Mouse (Mus musculus) embryonic fibroblast, embryonic 13.5 days (primary cell): ENCODE measurements around the gene Gpr146. TPM values are rescaled to one million over a fixed set of nuclear protein-coding genes. Genes with fewer than 3 reads are reported as not detected.
"Not testable (repeated sequence)": the region's sequence is repeated elsewhere in the genome, so short reads cannot be mapped to it uniquely, and the experiment has no call there.

Experiments
- H3K27ac ChIP-seq: 2 replicates; pipeline ENCODE4 v1.5.1; 2012; ENCODE audit warnings: low read length, control low read depth, inconsistent platforms; ENCODE audit not compliant: insufficient read depth
- H3K4me1 ChIP-seq: 2 replicates; pipeline ENCODE4 v1.6.1; 2011; ENCODE audit warnings: low read length; ENCODE audit not compliant: control insufficient read depth, insufficient read depth
- H3K4me3 ChIP-seq: 2 replicates; pipeline ENCODE4 v1.5.1; 2011; ENCODE audit warnings: mild to moderate bottlenecking, control low read depth, low read length; ENCODE audit not compliant: insufficient read depth
- CTCF ChIP-seq: IDR thresholded peaks from 2 replicates; pipeline ENCODE4 v1.5.1; 2011; ENCODE audit warnings: mild to moderate bottlenecking, control low read depth, low read length, moderate library complexity, borderline replicate concordance; ENCODE audit not compliant: insufficient read depth
- POLR2A ChIP-seq: IDR thresholded peaks from 2 replicates; pipeline ENCODE4 v1.6.1; 2011; ENCODE audit warnings: low read depth, mild to moderate bottlenecking, control low read depth, low read length, moderate library complexity
- polyA plus RNA-seq: library from polyadenylated mRNA; stranded (reverse); fragments of >200 nt; gene quantifications from 2 replicates; pipeline ENCODE4 v1.2.4, GENCODE M21; 2011; ENCODE audit warnings: low read depth; ENCODE audit not compliant: missing spikeins, insufficient read length

Gene Gpr146
- polyA plus RNA-seq, 1 experiment = 0.88 TPM

- no peak overlapping the region for H3K4me3 ChIP-seq
- TF ChIP-seq CTCF (no peak), POLR2A (no peak)
- H3K4me1 ChIP-seq = no peaks in the 10 kb centered on the region
- no peak overlapping the region for H3K27ac ChIP-seq
Observed at GRCm38 (mm10) chr5:139388694-139389675, 11.5 kb downstream of the Gpr146 start.

- Histone ChIP-seq H3K4me3 (no peak overlapping the region), H3K4me1 (no peaks in the 10 kb centered on the region), H3K27ac (no peak overlapping the region)
- TF ChIP-seq POLR2A (no peak), CTCF (no peak)
Observed at GRCm38 (mm10) chr5:139389676-139390061, 12.2 kb downstream of the Gpr146 start.

DNA sequence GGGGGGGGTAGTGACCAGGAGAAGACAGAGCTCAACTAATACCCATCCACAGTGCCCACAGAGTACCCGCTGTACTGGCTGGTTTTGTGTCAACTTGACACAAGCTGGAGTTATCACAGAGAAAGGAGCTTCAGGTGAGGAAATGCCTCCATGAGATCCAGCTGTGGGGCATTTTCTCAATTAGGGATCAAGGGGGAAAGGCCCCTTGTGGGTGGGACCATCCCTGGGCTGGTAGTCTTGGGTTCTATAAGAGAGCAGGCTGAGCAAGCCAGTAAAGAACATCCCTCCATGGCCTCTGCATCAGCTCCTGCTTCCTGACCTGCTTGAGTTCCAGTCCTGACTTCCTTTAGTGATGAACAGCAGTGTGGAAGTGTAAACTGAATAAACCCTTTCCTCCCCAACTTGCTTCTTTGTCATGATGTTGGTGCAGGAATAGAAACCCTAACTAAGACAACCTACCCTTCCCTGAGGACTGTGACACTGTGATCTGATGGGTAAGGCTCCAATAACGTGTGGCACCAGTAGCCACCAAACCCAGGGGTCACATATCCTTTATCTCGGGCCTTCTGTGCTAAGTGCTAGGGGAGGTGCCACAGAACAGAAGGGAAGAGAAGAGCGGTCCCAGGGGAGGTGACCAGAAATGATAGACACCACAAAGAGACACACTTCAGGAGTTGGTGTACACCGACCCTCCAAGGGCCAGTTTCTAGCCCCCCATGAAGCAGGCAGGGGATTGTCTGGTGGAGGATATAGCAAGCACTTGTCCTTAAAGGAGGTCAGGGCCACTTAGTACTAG, 13.0 kb downstream of the Gpr146 start:
- not testable (repeated sequence) for H3K4me1 ChIP-seq, H3K27ac ChIP-seq, H3K4me3 ChIP-seq

DNA sequence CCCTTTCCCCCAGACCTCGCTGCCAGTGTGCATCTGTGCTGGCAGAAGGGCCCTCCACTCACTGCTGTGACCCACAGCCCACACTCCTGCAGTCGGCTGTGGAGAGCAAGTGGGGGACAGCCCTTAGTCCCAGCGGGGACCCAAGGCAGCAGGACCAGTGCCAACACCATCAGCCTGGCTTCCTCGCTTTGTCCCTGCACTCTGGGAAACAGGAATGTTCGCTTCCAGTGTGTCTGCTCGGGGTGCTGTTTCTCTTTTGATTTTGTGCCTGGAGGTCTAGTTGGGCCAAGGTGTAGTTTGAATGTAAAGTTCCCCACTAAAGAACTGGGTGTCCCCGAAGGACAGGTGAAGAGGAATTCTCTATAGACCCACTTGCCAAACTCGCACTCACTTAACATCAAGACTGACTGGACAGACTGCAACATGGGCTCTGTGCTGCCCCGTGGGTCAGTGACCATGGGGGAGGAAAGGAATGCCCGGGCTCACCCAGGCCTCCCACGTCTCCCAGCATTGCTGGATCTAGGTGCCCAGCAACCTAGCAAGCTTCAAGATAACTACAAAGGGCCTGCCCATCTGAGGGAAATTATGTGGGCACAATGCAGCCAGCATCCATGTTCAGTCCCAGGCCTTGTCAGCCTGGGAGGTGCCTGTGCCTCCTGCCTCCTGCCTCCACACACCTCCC, 14.0 kb downstream of the Gpr146 start:
- H3K4me1 ChIP-seq = no peaks in the 10 kb centered on the region
- H3K27ac ChIP-seq = no peak overlapping the region
- no peak overlapping the region for H3K4me3 ChIP-seq
- no peak for TF ChIP-seq CTCF
- TF ChIP-seq POLR2A = no peak

GRCm38 (mm10) chr5:139392219-139393196, 15.0 kb downstream of the Gpr146 start:
- no peak overlapping the region for H3K27ac ChIP-seq
- TF ChIP-seq POLR2A (no peak), CTCF (no peak)
- no peak overlapping the region for H3K4me3 ChIP-seq
- H3K4me1 ChIP-seq = no peaks in the 10 kb centered on the region

- Histone ChIP-seq H3K27ac (no peak overlapping the region), H3K4me1 (no peaks in the 10 kb centered on the region), H3K4me3 (no peak overlapping the region)
- TF ChIP-seq CTCF (no peak), POLR2A (no peak)
Observed at GRCm38 (mm10) chr5:139393197-139393588, 15.7 kb downstream of the Gpr146 start.

DNA sequence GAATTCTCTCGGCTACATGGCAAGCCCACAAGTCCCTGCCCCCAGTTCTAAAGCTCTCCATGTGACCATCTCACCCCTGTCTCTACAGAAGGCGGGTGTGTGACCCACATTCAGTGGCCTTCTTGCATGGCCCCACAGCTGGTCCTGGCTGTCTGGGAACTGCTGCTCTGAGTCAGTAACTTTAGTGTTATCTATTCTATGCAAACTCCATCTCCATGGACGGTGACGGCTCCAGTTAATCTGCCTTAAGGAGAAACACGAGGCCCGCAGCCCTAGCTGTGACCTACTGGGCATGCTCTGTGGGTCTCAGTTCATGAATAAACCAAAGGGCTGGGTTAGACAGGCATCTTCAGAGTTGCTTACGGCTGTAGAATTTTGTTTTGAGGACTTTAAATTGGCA, 16.9 kb downstream of the Gpr146 start:
- no peaks in the 10 kb centered on the region for H3K4me1 ChIP-seq
- no peak overlapping the region for H3K4me3 ChIP-seq
- H3K27ac ChIP-seq = no peak overlapping the region
- no peak for TF ChIP-seq POLR2A
- TF ChIP-seq CTCF = no peak

GRCm38 (mm10) chr5:139395528-139395927, 18.0 kb downstream of the Gpr146 start:
- no peaks in the 10 kb centered on the region for H3K4me1 ChIP-seq

GRCm38 (mm10) chr5:139397359-139397916, 19.9 kb downstream of the Gpr146 start:
- H3K27ac ChIP-seq = no peak overlapping the region
- no peaks in the 10 kb centered on the region for H3K4me1 ChIP-seq
- no peak overlapping the region for H3K4me3 ChIP-seq
- no peak for TF ChIP-seq CTCF

More at GRCm38 (mm10) chr5:139395528-139395927, 18.0 kb downstream of the Gpr146 start:
- TF ChIP-seq POLR2A (no peak), CTCF (no peak)
- H3K27ac ChIP-seq = no peak overlapping the region
- H3K4me3 ChIP-seq = no peak overlapping the region
